Mouse (Mus musculus): Measurements from ENCODE around the gene Dcdc2a. TPM values are rescaled to one million over a fixed set of nuclear protein-coding genes. Genes with fewer than 3 reads are reported as not detected.

Dcdc2a gene
- polyA plus RNA-seq, 1 experiment from 2014 or later: 0.70 TPM

DNA sequence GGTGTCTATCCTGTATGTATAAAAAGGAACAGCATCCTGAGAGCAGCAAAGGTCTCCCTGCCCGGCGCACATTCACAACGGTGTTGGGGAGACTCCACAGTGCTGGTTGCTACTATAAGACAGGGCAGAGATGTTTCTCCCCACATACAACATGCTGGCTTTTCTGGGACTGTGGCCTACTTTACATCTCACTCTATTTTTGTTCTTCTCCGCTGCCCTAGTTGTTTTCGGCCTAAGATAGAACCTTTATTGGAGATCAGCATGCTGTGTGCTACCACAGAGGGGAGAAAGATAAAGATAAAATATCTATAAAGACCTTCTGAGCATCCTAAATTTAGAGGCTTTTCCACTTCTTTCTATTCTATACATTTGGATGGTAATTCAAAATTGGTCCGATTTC is 72.0 kb downstream of the Dcdc2a start:
- no peak overlapping the region for H3K4me2 ChIP-seq (ENCODE audit: low read length)
- no peaks in the 10 kb centered on the region for H3K36me3 ChIP-seq (ENCODE audit: control insufficient read depth, insufficient read depth, low read length)
- no peaks in the 10 kb centered on the region for H3K9me3 ChIP-seq (ENCODE audit: control insufficient read depth, low read length)
- no peak overlapping the region for H3K27ac ChIP-seq (ENCODE audit: low read depth)
- DNase-seq (ENCODE audit: low spot score) (no peak), ATAC-seq (replicated peaks; ENCODE audit: low FRiP score, low TSS enrichment, low read depth) (no peak)
- WGBS: 92% methylated on average over 6 of the region's 6 CpGs
- H3K27me3 ChIP-seq (replicated peaks; ENCODE audit: control insufficient read depth, insufficient read depth, low read length): no peaks in the 10 kb centered on the region
- H3K4me1 ChIP-seq (replicated peaks; ENCODE audit: control insufficient read depth, insufficient read depth, low read length): no peaks in the 10 kb centered on the region
- H3K4me3 ChIP-seq (ENCODE audit: low read depth, low read length): no peak overlapping the region
- H3K9ac ChIP-seq (ENCODE audit: low read length): no peak overlapping the region

DNA sequence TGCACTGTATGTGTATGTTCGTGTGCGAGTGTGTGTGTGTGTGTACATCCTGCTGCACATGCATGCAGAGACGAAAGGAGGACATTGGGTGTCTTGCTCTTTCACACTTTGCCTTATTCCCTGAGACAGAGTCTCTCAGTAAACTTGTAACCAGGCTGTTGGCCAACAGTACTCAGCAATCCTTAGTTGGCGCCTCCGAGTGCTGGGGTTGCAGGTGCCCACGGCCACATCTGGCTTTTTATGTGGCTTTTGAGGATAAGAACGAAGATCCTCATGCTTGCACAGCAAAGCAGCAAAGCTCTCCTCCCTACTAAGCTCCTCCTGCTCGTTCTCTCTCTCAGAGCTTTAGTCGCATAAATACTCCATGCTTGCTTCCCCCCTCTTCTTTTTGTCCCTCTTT is 73.0 kb downstream of the Dcdc2a start:
- Histone ChIP-seq H3K4me1 (replicated peaks; ENCODE audit: control insufficient read depth, insufficient read depth, low read length) (no peaks in the 10 kb centered on the region), H3K4me2 (ENCODE audit: low read length) (no peak overlapping the region), H3K9me3 (ENCODE audit: control insufficient read depth, low read length) (no peaks in the 10 kb centered on the region), H3K27me3 (replicated peaks; ENCODE audit: control insufficient read depth, insufficient read depth, low read length) (no peaks in the 10 kb centered on the region), H3K9ac (ENCODE audit: low read length) (no peak overlapping the region), H3K27ac (ENCODE audit: low read depth) (no peak overlapping the region), H3K4me3 (ENCODE audit: low read depth, low read length) (no peak overlapping the region), H3K36me3 (ENCODE audit: control insufficient read depth, insufficient read depth, low read length) (no peaks in the 10 kb centered on the region)
- no peak for DNase-seq (ENCODE audit: low spot score)
- 84% methylated on average over 9 of the region's 9 CpGs for WGBS
- ATAC-seq (replicated peaks; ENCODE audit: low FRiP score, low TSS enrichment, low read depth): no peak

DNA sequence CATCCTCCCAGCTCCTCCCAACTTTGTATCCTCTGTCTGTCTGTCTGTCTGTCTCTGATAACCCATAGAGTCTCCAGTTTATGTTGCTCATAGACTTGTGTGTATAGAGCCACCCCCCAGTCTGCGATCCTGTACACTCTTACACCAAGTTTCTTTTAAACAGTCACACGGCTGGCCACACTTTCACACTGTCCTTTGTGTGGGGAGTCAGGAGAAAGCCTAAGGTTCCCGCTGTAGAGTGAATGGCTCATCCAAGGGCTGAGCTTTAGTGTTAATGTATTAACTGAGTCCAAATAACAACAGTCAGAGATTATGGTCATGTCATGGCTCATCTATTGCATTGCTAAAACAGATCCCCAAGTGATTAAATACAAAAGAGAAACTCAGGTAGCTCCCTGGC is 87.3 kb downstream of the Dcdc2a start:
- DNase-seq (ENCODE audit: low spot score): no peak
- Histone ChIP-seq H3K27me3 (replicated peaks; ENCODE audit: control insufficient read depth, insufficient read depth, low read length) (no peaks in the 10 kb centered on the region), H3K36me3 (ENCODE audit: control insufficient read depth, insufficient read depth, low read length) (no peaks in the 10 kb centered on the region), H3K27ac (ENCODE audit: low read depth) (no peak overlapping the region), H3K4me2 (ENCODE audit: low read length) (no peak overlapping the region), H3K4me3 (ENCODE audit: low read depth, low read length) (no peak overlapping the region), H3K9me3 (ENCODE audit: control insufficient read depth, low read length) (no peaks in the 10 kb centered on the region), H3K9ac (ENCODE audit: low read length) (no peak overlapping the region), H3K4me1 (replicated peaks; ENCODE audit: control insufficient read depth, insufficient read depth, low read length) (no peaks in the 10 kb centered on the region)
- 82% methylated on average over 3 of the region's 3 CpGs for WGBS
- ATAC-seq (replicated peaks; ENCODE audit: low FRiP score, low TSS enrichment, low read depth): no peak

DNA sequence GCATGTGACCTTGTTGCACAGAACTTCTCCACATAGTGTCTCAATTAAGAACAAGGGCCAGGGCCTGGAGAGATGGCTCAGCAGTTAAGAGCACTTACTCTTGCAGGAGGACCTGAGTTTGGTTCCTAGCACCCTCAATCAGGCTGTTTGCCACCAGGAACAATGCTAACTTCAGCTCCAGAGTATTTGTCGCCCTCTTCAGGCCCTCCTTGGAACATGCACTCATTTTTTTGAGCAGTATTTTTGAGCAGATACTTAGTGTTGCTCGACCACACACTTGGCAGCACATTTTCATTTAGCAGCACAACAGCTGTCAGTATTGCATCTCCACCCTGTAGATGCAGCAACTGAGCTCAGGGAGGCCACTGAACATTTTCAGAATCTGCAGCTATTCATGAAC is 88.3 kb downstream of the Dcdc2a start:
- Histone ChIP-seq H3K27me3 (replicated peaks; ENCODE audit: control insufficient read depth, insufficient read depth, low read length) (no peaks in the 10 kb centered on the region), H3K4me3 (ENCODE audit: low read depth, low read length) (no peak overlapping the region), H3K9me3 (ENCODE audit: control insufficient read depth, low read length) (no peaks in the 10 kb centered on the region), H3K27ac (ENCODE audit: low read depth) (no peak overlapping the region), H3K9ac (ENCODE audit: low read length) (no peak overlapping the region), H3K4me2 (ENCODE audit: low read length) (no peak overlapping the region), H3K36me3 (ENCODE audit: control insufficient read depth, insufficient read depth, low read length) (no peaks in the 10 kb centered on the region), H3K4me1 (replicated peaks; ENCODE audit: control insufficient read depth, insufficient read depth, low read length) (no peaks in the 10 kb centered on the region)
- ATAC-seq (replicated peaks; ENCODE audit: low FRiP score, low TSS enrichment, low read depth): no peak
- 62% methylated on average over 2 of the region's 2 CpGs for WGBS
- no peak for DNase-seq (ENCODE audit: low spot score)

DNA sequence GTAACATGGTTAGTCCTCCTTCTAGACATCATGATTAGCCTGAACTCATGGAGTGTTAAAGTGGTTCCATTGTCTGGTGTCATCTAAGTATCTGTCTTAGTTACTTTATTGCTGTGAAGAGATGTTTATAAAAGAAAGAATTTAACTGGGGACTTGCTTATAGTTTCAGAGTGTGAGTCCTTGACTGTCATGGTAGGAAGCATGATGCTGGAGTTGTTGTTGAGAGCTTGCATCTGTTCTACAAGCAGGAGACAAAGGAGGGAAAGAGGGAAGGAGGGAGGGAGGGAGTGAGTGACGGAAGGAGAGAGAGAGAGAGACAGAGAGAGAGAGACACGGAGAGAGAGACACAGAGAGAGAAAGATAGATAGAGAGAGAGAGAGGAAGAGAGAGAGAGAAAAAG is 90.4 kb downstream of the Dcdc2a start:
- Histone ChIP-seq H3K9ac (ENCODE audit: low read length) (no peak overlapping the region), H3K27ac (ENCODE audit: low read depth) (no peak overlapping the region), H3K4me1 (replicated peaks; ENCODE audit: control insufficient read depth, insufficient read depth, low read length) (no peaks in the 10 kb centered on the region), H3K4me3 (ENCODE audit: low read depth, low read length) (no peak overlapping the region), H3K4me2 (ENCODE audit: low read length) (no peak overlapping the region), H3K9me3 (ENCODE audit: control insufficient read depth, low read length) (no peaks in the 10 kb centered on the region), H3K27me3 (replicated peaks; ENCODE audit: control insufficient read depth, insufficient read depth, low read length) (no peaks in the 10 kb centered on the region), H3K36me3 (ENCODE audit: control insufficient read depth, insufficient read depth, low read length) (no peaks in the 10 kb centered on the region)
- no peak for DNase-seq (ENCODE audit: low spot score)
- ATAC-seq (replicated peaks; ENCODE audit: low FRiP score, low TSS enrichment, low read depth): no peak
- 63% methylated on average over 2 of the region's 2 CpGs for WGBS

DNA sequence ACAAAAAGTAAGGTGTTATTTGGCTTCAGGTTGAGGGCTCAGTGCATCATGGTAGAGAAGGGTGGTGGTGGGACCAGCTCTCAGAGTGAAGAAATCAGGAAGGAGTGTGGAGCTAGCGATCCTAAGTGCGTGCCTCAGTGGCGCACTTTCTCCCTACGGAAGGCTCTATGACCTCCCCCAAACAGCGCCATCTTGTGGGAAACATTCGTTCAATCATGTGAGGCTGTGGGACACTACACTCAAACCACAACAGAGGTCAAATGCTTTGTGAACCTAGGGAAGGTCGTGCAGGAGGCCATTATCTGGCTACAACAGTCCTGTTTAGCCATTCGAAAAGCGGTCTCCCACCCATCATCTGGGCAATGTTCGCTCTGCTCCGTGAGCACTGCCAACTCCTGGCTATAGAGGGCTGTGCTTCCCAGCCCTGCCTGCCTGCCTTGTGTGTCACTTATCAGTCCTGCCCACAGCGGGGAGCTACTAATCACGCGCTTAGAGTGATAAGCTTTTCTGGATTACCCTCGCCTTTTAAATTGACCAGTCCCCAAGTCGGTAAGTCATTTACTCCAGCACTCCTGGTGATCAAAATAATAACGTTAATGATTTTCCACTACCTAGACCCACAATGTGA is 94.5 kb downstream of the Dcdc2a start:
- no peak overlapping the region for H3K4me3 ChIP-seq (ENCODE audit: low read depth, low read length)
- DNase-seq (ENCODE audit: low spot score) (no peak), ATAC-seq (replicated peaks; ENCODE audit: low FRiP score, low TSS enrichment, low read depth) (no peak)
- H3K4me2 ChIP-seq (ENCODE audit: low read length): no peak overlapping the region
- WGBS: 26% methylated on average over 17 of the region's 17 CpGs
- no peaks in the 10 kb centered on the region for H3K4me1 ChIP-seq (replicated peaks; ENCODE audit: control insufficient read depth, insufficient read depth, low read length)
- no peak overlapping the region for H3K9ac ChIP-seq (ENCODE audit: low read length)
- H3K27me3 ChIP-seq (replicated peaks; ENCODE audit: control insufficient read depth, insufficient read depth, low read length): no peaks in the 10 kb centered on the region
- no peak overlapping the region for H3K27ac ChIP-seq (ENCODE audit: low read depth)
- no peaks in the 10 kb centered on the region for H3K36me3 ChIP-seq (ENCODE audit: control insufficient read depth, insufficient read depth, low read length)
- H3K9me3 ChIP-seq (ENCODE audit: control insufficient read depth, low read length): no peaks in the 10 kb centered on the region

DNA sequence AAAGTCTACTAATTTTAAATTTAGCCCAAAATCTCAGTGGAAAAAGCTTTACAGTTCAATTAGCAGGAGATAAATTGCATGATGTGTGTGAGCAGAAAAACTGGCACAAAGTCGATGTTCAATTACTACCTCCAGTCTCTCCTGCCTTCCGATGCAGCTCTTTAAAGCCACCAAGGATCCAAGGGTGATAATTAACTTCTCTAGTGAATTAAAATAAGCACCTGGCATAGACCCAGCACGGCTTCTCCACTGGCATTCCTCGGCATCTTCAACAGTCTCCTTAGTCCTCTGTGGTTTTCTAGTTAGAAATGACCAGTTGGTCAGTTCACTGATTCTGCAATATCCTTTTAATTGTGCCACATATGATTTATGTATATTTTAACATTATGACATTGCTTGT is 95.1 kb downstream of the Dcdc2a start:
- WGBS: 66% methylated on average over 4 of the region's 4 CpGs
- no peak for DNase-seq (ENCODE audit: low spot score)
- H3K9ac ChIP-seq (ENCODE audit: low read length): no peak overlapping the region
- H3K4me2 ChIP-seq (ENCODE audit: low read length): no peak overlapping the region
- no peaks in the 10 kb centered on the region for H3K9me3 ChIP-seq (ENCODE audit: control insufficient read depth, low read length)
- no peak for ATAC-seq (replicated peaks; ENCODE audit: low FRiP score, low TSS enrichment, low read depth)
- H3K4me3 ChIP-seq (ENCODE audit: low read depth, low read length): no peak overlapping the region
- no peaks in the 10 kb centered on the region for H3K36me3 ChIP-seq (ENCODE audit: control insufficient read depth, insufficient read depth, low read length)
- H3K27ac ChIP-seq (ENCODE audit: low read depth): no peak overlapping the region
- no peaks in the 10 kb centered on the region for H3K27me3 ChIP-seq (replicated peaks; ENCODE audit: control insufficient read depth, insufficient read depth, low read length)
- no peaks in the 10 kb centered on the region for H3K4me1 ChIP-seq (replicated peaks; ENCODE audit: control insufficient read depth, insufficient read depth, low read length)

DNA sequence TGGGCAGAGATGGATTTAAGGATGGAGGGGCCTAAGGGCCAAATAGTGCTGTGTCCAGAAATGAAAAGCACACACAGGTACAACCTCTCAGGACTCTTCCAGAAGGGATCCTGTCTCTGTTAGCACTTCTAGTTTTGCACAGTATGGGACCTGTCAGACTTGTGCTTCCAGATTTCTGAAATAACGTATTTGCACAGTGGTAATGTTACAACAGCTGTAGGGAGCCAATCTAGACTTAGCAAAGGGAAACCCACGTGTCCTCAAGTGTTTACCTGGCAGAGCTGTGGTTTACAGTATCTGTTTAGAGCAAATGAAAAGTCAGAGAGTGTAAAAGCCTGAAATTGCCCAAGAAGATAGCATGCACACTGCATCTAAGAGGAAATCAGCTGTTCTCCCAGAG is 104.1 kb downstream of the Dcdc2a start:
- ATAC-seq (replicated peaks; ENCODE audit: low FRiP score, low TSS enrichment, low read depth) (no peak), DNase-seq (ENCODE audit: low spot score) (no peak)
- H3K27ac ChIP-seq (ENCODE audit: low read depth): no peak overlapping the region
- H3K9me3 ChIP-seq (ENCODE audit: control insufficient read depth, low read length): no peaks in the 10 kb centered on the region
- H3K9ac ChIP-seq (ENCODE audit: low read length): no peak overlapping the region
- no peaks in the 10 kb centered on the region for H3K27me3 ChIP-seq (replicated peaks; ENCODE audit: control insufficient read depth, insufficient read depth, low read length)
- H3K4me1 ChIP-seq (replicated peaks; ENCODE audit: control insufficient read depth, insufficient read depth, low read length): no peaks in the 10 kb centered on the region
- no peaks in the 10 kb centered on the region for H3K36me3 ChIP-seq (ENCODE audit: control insufficient read depth, insufficient read depth, low read length)
- WGBS: 35% methylated on average over 2 of the region's 2 CpGs
- no peak overlapping the region for H3K4me2 ChIP-seq (ENCODE audit: low read length)
- H3K4me3 ChIP-seq (ENCODE audit: low read depth, low read length): no peak overlapping the region

DNA sequence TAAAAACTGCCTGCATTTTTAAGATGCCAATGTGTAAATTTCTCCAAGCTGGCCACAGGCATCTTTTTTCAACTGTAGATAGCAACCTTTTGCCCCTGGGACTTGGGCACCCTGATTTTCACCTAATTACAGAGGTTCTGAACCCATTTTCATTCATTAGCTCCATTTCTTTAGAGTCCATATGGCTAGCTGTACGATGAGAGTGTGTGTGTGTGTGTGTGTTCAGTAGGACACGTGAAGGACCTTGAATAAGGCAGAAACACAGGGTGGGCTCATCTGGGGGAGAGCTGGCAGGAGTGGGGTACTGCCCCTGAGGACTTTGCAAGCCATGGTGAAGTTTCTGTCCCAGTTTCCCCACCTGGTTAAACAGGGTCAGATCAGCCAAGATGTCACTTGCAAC is 105.0 kb downstream of the Dcdc2a start:
- 83% methylated on average over 2 of the region's 2 CpGs for WGBS
- Histone ChIP-seq H3K4me3 (ENCODE audit: low read depth, low read length) (no peak overlapping the region), H3K36me3 (ENCODE audit: control insufficient read depth, insufficient read depth, low read length) (no peaks in the 10 kb centered on the region), H3K9me3 (ENCODE audit: control insufficient read depth, low read length) (no peaks in the 10 kb centered on the region), H3K9ac (ENCODE audit: low read length) (no peak overlapping the region), H3K4me1 (replicated peaks; ENCODE audit: control insufficient read depth, insufficient read depth, low read length) (no peaks in the 10 kb centered on the region), H3K4me2 (ENCODE audit: low read length) (no peak overlapping the region), H3K27me3 (replicated peaks; ENCODE audit: control insufficient read depth, insufficient read depth, low read length) (no peaks in the 10 kb centered on the region), H3K27ac (ENCODE audit: low read depth) (no peak overlapping the region)
- ATAC-seq (replicated peaks; ENCODE audit: low FRiP score, low TSS enrichment, low read depth): no peak
- no peak for DNase-seq (ENCODE audit: low spot score)
